Mouse (Mus musculus): Measurements from ENCODE around the gene Ctnna3.
"Not testable (repeated sequence)": the region's sequence is repeated elsewhere in the genome, so short reads cannot be mapped to it uniquely, and the experiment has no call there.

DNA sequence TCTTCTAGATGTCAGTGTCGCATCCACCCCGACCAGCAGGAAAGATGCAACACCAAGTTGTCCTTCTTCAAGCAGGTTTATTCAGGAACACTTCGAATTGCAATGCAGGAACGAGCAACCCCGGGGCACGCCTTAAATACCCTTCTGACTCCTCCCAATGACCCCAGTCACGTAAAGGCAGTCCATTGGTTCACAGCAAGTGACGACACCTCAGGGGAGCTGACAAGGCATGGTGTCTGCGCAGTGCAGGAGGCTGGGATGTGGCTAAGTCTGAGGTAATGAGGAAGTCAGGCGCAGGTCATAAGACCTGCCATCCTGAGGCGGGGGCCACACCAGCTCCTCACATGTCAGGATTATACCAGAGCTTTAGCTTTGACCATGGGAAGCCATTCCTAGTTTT, 1311.8 kb downstream of the Ctnna3 start:
- not testable (repeated sequence) for TF ChIP-seq CTCF (IDR thresholded peaks at IDR 0.05; ENCODE audit: borderline replicate concordance, extremely low read depth, insufficient read depth, insufficient read length); POLR2A (IDR thresholded peaks at IDR 0.05; ENCODE audit: borderline replicate concordance, extremely low read depth, insufficient read depth, insufficient read length, poor library complexity, severe bottlenecking)

Data from brain, embryonic 14.5 days (tissue).